Mouse (Mus musculus) heart, adult 2 months (tissue): ENCODE data around the gene Zfp593. TPM values are rescaled to one million over a fixed set of nuclear protein-coding genes. Genes with fewer than 3 reads are reported as not detected.

Source experiments
- DNase-seq, 2 experiments: peaks; one replicate each; pipeline ENCODE4 v3.0.0; 2021
- H3K27ac ChIP-seq: fragments of 200-600 bp; 2 replicates; pipeline ENCODE4 v1.8.1; 2022
- H3K27me3 ChIP-seq: fragments of 200-500 bp; 2 replicates; pipeline ENCODE4 v1.6.1; 2012; ENCODE audit warnings: mild to moderate bottlenecking, low read length, inconsistent platforms, mixed read lengths; ENCODE audit not compliant: control insufficient read depth, insufficient read depth
- H3K36me3 ChIP-seq: fragments of 200-500 bp; 2 replicates; pipeline ENCODE4 v1.6.1; 2012; ENCODE audit warnings: low read length, inconsistent platforms; ENCODE audit not compliant: control insufficient read depth, insufficient read depth
- H3K4me1 ChIP-seq: fragments of 200-500 bp; 2 replicates; pipeline ENCODE4 v1.6.1; 2011; ENCODE audit warnings: low read length; ENCODE audit not compliant: control insufficient read depth, insufficient read depth
- H3K4me3 ChIP-seq: fragments of 200-600 bp; 2 replicates; pipeline ENCODE4 v1.8.1; 2022
- H3K79me2 ChIP-seq: fragments of 200-500 bp; replicated peaks from 2 replicates; pipeline ENCODE4 v1.6.1; 2012; ENCODE audit warnings: mild to moderate bottlenecking, inconsistent platforms, low read length, moderate library complexity, mixed read lengths; ENCODE audit not compliant: control insufficient read depth, insufficient read depth
- H3K9ac ChIP-seq: fragments of 200-500 bp; 2 replicates; pipeline ENCODE4 v1.6.1; 2012; ENCODE audit warnings: low read depth, mild to moderate bottlenecking, control low read depth, inconsistent platforms, low read length, mixed read lengths
- CTCF ChIP-seq: fragments of 200-600 bp; IDR thresholded peaks from 2 replicates; pipeline ENCODE4 v1.8.1; 2022; ENCODE audit warnings: antibody characterized with exemption, mild to moderate bottlenecking, moderate library complexity
- EP300 ChIP-seq: fragments of 200-500 bp; IDR thresholded peaks from 2 replicates; pipeline ENCODE4 v1.6.1; 2011; ENCODE audit warnings: low read depth, low read length, control low read depth; ENCODE audit not compliant: insufficient read depth
- POLR2A ChIP-seq: fragments of 200-500 bp; IDR thresholded peaks from 2 replicates; pipeline ENCODE4 v1.6.1; 2011; ENCODE audit warnings: mild to moderate bottlenecking, low read depth, low read length, control low read depth; ENCODE audit not compliant: insufficient read depth
- WGBS: fragments of 180-500 bp; shearing (Covaris S2); methylation state at CpG from one replicate; pipeline ENCODE4 v1.1.7; 2018; 5-methylcytosine and 5-hydroxymethylcytosine counted together
- intact Hi-C: fragments of 180-260 bp; cut with DNase I; formaldehyde crosslinking; loops from one replicate; pipeline ENCODE4 v1.15.1; 2025
- long read RNA-seq: library from polyadenylated mRNA; stranded (forward); transcript quantifications from one replicate; pipeline ENCODE4 v2.0.0, GENCODE M21; 2021
- polyA plus RNA-seq: library from polyadenylated mRNA; depleted of rRNA; stranded (reverse); fragments of >200 nt; gene quantifications from 2 replicates; pipeline ENCODE4 v1.2.3, GENCODE M21; 2012; rRNA removed
- total RNA-seq, 2 experiments: library from RNA; stranded (reverse); gene quantifications; 2 replicates each; pipeline ENCODE4 v1.2.3; 2021

The Zfp593 gene
- total RNA-seq: 1 to 10 TPM; 3.3 to 4.3 TPM
- 2.8 and 2.9 TPM in 2 replicates for polyA plus RNA-seq
- long read RNA-seq, partial matches to known transcripts: 0 of 3 reads
- long read RNA-seq, other reads (novel, unspliced or antisense): 0 of 3 reads

DNA sequence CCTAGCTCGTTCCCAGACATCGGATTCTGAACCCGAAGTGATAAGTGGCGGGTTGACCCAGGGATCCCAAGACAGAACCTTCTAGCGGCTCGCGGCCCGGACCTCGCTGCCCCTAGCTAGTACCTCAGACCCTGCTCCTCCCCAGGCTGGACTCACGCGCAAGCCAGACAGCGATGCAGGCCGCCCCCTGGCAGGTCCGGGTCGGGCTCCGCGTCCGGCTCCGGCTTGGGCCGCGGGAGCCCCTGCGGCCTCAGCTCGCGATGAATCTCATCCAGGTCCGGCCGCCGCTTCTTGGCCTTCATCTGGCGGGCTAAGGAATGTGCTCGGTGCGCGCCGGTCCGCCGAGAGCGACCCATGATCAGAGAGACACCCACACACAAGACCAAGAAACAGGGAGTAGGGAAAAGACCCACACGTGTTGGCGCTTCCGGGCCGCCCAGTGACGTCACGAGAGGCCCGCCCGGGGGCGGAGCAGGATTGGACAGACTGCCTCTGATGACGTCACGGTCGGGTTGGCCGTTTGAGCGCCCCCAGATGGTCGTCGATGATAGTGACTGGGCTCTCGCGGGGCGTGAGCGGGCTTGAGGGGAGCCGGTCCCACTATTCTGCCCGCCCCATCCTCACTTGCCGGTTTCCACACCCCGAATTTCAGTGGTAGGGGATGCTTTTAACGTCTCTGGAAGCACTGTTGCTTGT lies at the start of gene Zfp593:
Zfp593 (minus strand) TSS at position 445 of the 696 bp plus-strand sequence.
- peak; percentile 93 for TF ChIP-seq CTCF
- peak; percentile 56 for TF ChIP-seq POLR2A
- no peak for TF ChIP-seq EP300

DNA sequence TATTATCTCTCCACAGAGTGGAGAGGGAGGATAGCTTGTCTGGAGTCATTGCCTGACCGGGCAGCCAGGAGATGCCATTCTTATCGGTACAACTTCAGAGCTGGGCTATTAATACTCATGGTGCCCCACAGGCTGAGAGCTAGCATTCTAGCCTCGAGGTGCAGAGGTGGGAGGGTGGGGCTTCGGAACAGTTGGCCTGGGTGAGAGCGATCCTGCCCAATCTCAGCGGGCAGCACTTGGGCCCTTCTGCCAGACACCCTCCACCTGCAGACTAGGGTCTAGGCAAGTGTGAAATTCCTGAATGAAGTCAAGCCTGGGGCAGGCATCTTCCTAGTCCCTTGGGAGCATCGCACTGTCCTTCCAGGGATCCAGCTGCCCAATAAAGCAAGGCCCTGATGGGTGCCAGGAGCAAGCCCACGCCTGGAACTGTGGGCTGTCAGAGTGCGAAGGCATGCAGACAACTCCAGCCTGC lies 48.3 kb upstream of the Zfp593 start:
- intact Hi-C loops: loop anchor here (2.0 kb wide), 1 partner anchor 63 kb away; no protein-coding TSS in a partner anchor
- H3K9ac ChIP-seq: no peak overlapping the region
- peak; percentile 53 to 76 for DNase-seq
- 0 out of 2 replicates have a peak, but pooled peaks have one; percentile 3 for TF ChIP-seq CTCF
- peak; percentile 76; the same call in 1 of the 2 replicates for TF ChIP-seq EP300
- no peak for TF ChIP-seq POLR2A
- H3K79me2 ChIP-seq: no peaks in the 10 kb centered on the region
- H3K4me3 ChIP-seq: no peak overlapping the region; the same call in 1 of the 2 replicates
- H3K27ac ChIP-seq: peak overlapping the region; percentile 67
- no peaks in the 10 kb centered on the region for H3K27me3 ChIP-seq
- 28% methylated on average over 9 of the region's 9 CpGs for WGBS
- H3K4me1 ChIP-seq: peaks cover 1% of the 10 kb centered on the region
- no peaks in the 10 kb centered on the region for H3K36me3 ChIP-seq

More for the DNA sequence above, at the start of gene Zfp593:
- Histone ChIP-seq H3K27me3 (no peaks in the 10 kb centered on the region), H3K4me1 (peaks cover 4% of the 10 kb centered on the region), H3K79me2 (no peaks in the 10 kb centered on the region), H3K9ac (peak within 1 kb of the TSS; percentile 78), H3K4me3 (peak within 1 kb of the TSS; percentile 75), H3K36me3 (no peaks in the 10 kb centered on the region), H3K27ac (peak within 1 kb of the TSS; percentile 42)
- WGBS: under 1% methylated on average over 60 of the region's 60 CpGs
- intact Hi-C loops: loop anchor here (2.0 to 5.0 kb wide), 2 partner anchors 58 to 222 kb away; partner anchors contain the start of genes Cep85 and Stmn1
- DNase-seq: peak; percentile 93 to 96

DNA sequence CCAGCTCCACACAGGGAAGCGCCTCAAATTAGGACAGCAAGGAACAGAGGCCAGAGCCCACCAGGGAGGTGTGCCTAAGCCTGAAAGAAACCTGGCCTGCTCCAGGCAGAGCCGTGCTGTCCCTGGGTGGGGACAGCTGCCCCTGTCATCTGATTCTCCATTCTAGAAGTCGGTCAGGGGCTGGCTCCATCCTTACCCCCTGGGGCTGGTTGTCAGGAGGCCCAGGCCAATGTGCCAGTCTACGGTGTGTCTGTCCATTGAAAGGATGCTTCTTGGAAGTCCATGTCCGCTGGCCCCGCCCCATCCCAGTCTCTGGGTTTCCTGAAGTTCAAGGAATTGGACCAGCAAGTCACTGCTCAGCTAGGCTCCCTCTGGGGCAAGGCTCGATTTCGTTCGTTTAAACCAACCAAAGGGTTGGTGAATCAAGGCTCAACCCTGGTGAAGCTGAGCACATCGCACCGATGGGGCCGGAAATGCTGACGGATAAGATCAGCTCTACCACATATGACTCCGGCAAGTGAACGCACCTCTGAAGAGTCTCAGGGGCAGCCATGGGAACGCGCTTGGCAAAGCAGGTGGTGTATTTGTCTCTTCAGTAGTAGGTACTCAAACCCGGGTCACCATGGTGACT lies 47.8 kb upstream of the Zfp593 start:
- DNase-seq: no peak
- no peak for TF ChIP-seq CTCF
- no peak for TF ChIP-seq EP300
- no peak for TF ChIP-seq POLR2A
- Histone ChIP-seq H3K9ac (no peak overlapping the region; the same call in 1 of the 2 replicates), H3K4me3 (peak overlapping the region; percentile 18; the same call in 1 of the 2 replicates), H3K27ac (peak overlapping the region; percentile 59), H3K4me1 (peaks cover 3% of the 10 kb centered on the region), H3K27me3 (no peaks in the 10 kb centered on the region), H3K79me2 (no peaks in the 10 kb centered on the region), H3K36me3 (no peaks in the 10 kb centered on the region)
- intact Hi-C loops: loop anchor here (2.0 kb wide), 1 partner anchor 64 kb away; no protein-coding TSS in a partner anchor
- 42% methylated on average over 18 of the region's 18 CpGs for WGBS

DNA sequence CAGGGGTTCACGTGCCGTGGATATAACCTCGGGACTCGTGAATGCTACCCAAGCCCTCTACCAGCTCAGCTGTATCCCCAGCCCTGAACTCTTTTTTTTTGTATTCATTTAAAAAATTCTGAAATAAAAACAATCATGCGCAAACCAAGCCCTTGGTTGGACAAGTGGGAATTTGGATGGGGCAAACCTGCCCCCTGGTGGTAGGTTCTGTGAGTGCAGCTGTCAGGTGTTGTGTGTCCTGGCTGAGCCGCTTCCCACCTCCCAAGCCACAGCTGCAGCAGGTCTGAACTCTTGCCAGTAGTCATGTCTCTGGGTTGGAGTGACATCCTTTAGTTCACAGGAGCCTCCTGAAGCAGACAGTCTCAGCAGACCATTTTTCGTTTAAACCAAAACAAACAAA lies 46.7 kb upstream of the Zfp593 start:
- H3K79me2 ChIP-seq: no peaks in the 10 kb centered on the region
- H3K4me1 ChIP-seq: peaks cover 3% of the 10 kb centered on the region
- H3K27me3 ChIP-seq: no peaks in the 10 kb centered on the region
- no peak overlapping the region; the same call in 1 of the 2 replicates for H3K27ac ChIP-seq
- no peak overlapping the region for H3K4me3 ChIP-seq
- no peaks in the 10 kb centered on the region for H3K36me3 ChIP-seq
- H3K9ac ChIP-seq: no peak overlapping the region
- TF ChIP-seq CTCF (peak; percentile 93), POLR2A (0 out of 2 replicates have a peak, but pooled peaks have one; percentile 17), EP300 (peak; percentile 92)
- peak; percentile 67 to 83 for DNase-seq
- intact Hi-C loops: loop anchor here (1.0 to 2.0 kb wide), 2 partner anchors 43 to 65 kb away; no protein-coding TSS in a partner anchor
- 18% methylated on average over 7 of the region's 7 CpGs for WGBS

DNA sequence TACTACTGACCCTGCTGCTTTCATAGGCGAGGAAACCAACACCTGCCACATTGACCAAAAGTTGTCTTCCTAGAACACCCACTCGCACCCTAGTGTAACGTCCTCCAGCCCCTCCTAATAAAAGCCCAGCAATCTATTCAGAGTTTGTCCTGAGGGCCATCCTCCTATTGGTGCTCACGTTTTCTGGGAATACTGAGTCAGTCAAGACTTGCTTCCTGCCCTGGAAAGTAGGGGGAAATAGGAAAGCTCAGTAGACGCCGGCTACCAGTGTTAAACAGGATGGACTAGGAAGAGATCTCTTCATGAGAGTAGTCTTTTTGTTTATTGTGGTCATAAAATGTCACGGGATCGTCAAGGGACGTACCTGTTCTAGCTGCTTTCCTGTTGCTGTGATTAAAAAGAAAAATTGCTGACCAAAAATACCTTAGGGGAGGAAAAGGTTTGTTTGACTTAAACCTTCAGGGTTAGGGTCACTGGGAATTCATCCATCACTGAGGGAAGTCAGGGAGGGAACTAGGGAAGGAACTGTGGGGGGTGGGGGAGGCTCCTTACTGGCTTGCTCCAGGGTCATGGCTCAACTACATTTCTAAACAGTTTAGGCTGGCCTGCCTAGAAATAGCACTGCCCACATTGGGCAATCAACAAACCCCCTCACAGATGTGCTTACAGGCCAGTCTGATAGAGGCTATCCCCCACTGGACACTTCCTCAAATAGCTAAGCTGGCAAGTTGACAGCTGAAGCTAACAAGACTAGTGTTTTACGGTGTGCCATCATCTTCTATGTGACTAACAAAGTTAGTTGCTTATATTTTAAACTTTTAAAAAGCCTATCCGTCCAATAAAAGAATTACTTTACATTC lies 43.2 kb upstream of the Zfp593 start:
- no peak for DNase-seq
- Histone ChIP-seq H3K9ac (peak overlapping the region; percentile 35), H3K4me3 (no peak overlapping the region; the same call in 1 of the 2 replicates), H3K4me1 (peaks cover 4% of the 10 kb centered on the region), H3K36me3 (no peaks in the 10 kb centered on the region), H3K27ac (peak overlapping the region; percentile 94), H3K27me3 (no peaks in the 10 kb centered on the region), H3K79me2 (no peaks in the 10 kb centered on the region)
- TF ChIP-seq EP300: no peak
- no peak for TF ChIP-seq CTCF
- no peak for TF ChIP-seq POLR2A
- intact Hi-C loops: loop anchor here (10.0 kb wide), 1 partner anchor 636 kb away; the partner anchor contains the start of gene Rsrp1
- WGBS: 34% methylated on average over 11 of the region's 11 CpGs
